Mouse (Mus musculus): Measurements from ENCODE around the gene Ppp2r3c. TPM values are rescaled to one million over a fixed set of nuclear protein-coding genes. Genes with fewer than 3 reads are reported as not detected.
A peak's percentile ranks its signal among the peaks of the same experiment; 100 is the strongest.
"Not testable (repeated sequence)": the region's sequence is repeated elsewhere in the genome, so short reads cannot be mapped to it uniquely, and the experiment has no call there.

Gene Ppp2r3c
- polyA plus RNA-seq, 1 experiment from 2014 or later, result 34.5 TPM

- not testable (repeated sequence) for H3K27me3 ChIP-seq (ENCODE audit: control insufficient read depth, insufficient read depth, low read length); DNase-seq (ENCODE audit: low spot score); H3K27ac ChIP-seq (ENCODE audit: low read depth, low read length); H3K9ac ChIP-seq (ENCODE audit: low read depth, low read length); H3K4me1 ChIP-seq (replicated peaks; ENCODE audit: control insufficient read depth, insufficient read depth, low read length); H3K4me2 ChIP-seq (replicated peaks; ENCODE audit: low read depth, low read length); H3K9me3 ChIP-seq (ENCODE audit: control insufficient read depth, low read length); H3K36me3 ChIP-seq (ENCODE audit: control insufficient read depth, insufficient read depth, low read length)
- no CpG with 5 or more reads among the region's 57 CpGs for whole genome bisulfite sequencing
- ATAC-seq (ENCODE audit: low FRiP score), result peak; percentile 99
- H3K4me3 ChIP-seq (ENCODE audit: low read depth, low read length), result peak within 1 kb of the TSS; percentile 30
These were observed 72.9 kb downstream of the Ppp2r3c start, which contains the start of gene Srp54c for GRCm38 (mm10) chr12:55229626-55230519. Gene Srp54c, plus strand, starts transcription at chr12:55230168.

Other genes with a start within 250 kb of the Ppp2r3c start
- gene 2700097O09Rik, start 222.9 kb downstream of the Ppp2r3c start, polyA plus RNA-seq (2014; fragmentation: Nextera tagmentation; extraction: Ambion mirVana), result 33.0 and 35.3 TPM in 2 replicates
- gene Srp54a, start 222.7 kb downstream of the Ppp2r3c start, polyA plus RNA-seq (2014; fragmentation: Nextera tagmentation; extraction: Ambion mirVana), result 173 and 182 TPM in 2 replicates
- gene Fam177a, start 178.5 kb downstream of the Ppp2r3c start, polyA plus RNA-seq (2014; fragmentation: Nextera tagmentation; extraction: Ambion mirVana), result 10.3 and 19.9 TPM in 2 replicates
- gene Srp54b, start 147.9 kb downstream of the Ppp2r3c start, polyA plus RNA-seq (2014; fragmentation: Nextera tagmentation; extraction: Ambion mirVana), result 59.1 TPM in 2 replicates
- 10.9 TPM in 1 of 2 replicates, not detected in the other for gene 1700047I17Rik2, start 103.4 kb downstream of the Ppp2r3c start, polyA plus RNA-seq (2014; fragmentation: Nextera tagmentation; extraction: Ambion mirVana)
- 75.1 and 80.6 TPM in 2 replicates for gene Srp54c, start 72.8 kb downstream of the Ppp2r3c start, polyA plus RNA-seq (2014; fragmentation: Nextera tagmentation; extraction: Ambion mirVana)
- gene 1110008L16Rik, start 3.4 kb downstream of the Ppp2r3c start, polyA plus RNA-seq (2014; fragmentation: Nextera tagmentation; extraction: Ambion mirVana), result 18.1 and 20.0 TPM in 2 replicates
- 503 and 508 TPM in 2 replicates for gene Psma6, start 81.2 kb upstream of the Ppp2r3c start, polyA plus RNA-seq (2014; fragmentation: Nextera tagmentation; extraction: Ambion mirVana)
- 43.3 and 46.9 TPM in 2 replicates for gene Nfkbia, start 189.6 kb upstream of the Ppp2r3c start, polyA plus RNA-seq (2014; fragmentation: Nextera tagmentation; extraction: Ambion mirVana)